Comparison of ENCODE assay signal across 13 mouse cellular contexts in the genomic region with DNA sequence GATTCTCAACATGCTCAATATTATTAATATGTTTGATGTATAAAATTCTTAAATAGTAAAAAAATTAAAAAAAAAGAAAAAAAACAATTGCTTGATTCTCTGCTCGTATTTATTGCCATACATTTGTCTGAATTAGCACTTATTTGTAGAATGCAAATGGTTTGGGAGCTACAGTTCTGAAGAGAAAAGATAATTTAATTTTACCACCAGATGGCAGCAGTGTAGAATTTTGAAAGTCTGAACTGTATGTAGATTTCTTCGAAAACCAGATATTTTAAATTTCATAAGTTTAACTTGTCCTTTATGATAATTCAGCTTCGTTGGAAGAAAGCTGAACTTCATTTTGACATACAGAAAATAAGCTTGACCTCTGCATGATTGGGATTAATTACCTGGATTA.
DNase-seq lines count a peak whose midpoint lies in the region; ATAC-seq lines count a peak whose summit lies in the region.
"Had no signal": no experiment of that assay in that cellular context is flagged by ENCODE, and none has a peak within 500 bp of the region (broad histone marks: within the 10 kb centered on the region; RNA-seq: fewer than 3 reads in every experiment).

No protein-coding gene starts in this region.

- H3K36me3 ChIP-seq in forebrain, embryonic 13.5 days (ENCODE audit: poor library complexity, severe bottlenecking): no peaks in the 10 kb centered on the region
- H3K36me3 ChIP-seq: limb, embryonic 15.5 days had no signal

- H3K9me3 ChIP-seq in forebrain, embryonic 13.5 days (replicated peaks): no peaks in the 10 kb centered on the region
- H3K9me3 ChIP-seq: limb, embryonic 15.5 days; megakaryocyte, embryonic 14.5 days had no signal

- H3K27me3 ChIP-seq in forebrain, embryonic 13.5 days: no peaks in the 10 kb centered on the region
- H3K27me3 ChIP-seq: limb, embryonic 15.5 days; megakaryocyte, embryonic 14.5 days had no signal

- H3K4me3 ChIP-seq in forebrain, embryonic 13.5 days: no peak overlapping the region
- H3K4me3 ChIP-seq: limb, embryonic 15.5 days; megakaryocyte, embryonic 14.5 days had no signal

- peak; percentile 74 for ATAC-seq in forebrain, embryonic 13.5 days

- no peaks in the 10 kb centered on the region for H3K4me1 ChIP-seq in forebrain, embryonic 13.5 days
- H3K4me1 ChIP-seq: limb, embryonic 15.5 days; megakaryocyte, embryonic 14.5 days had no signal

- no peak overlapping the region for H3K27ac ChIP-seq in forebrain, embryonic 13.5 days
- H3K27ac ChIP-seq: limb, embryonic 15.5 days had no signal

- H3K9ac ChIP-seq in forebrain, embryonic 13.5 days: no peak overlapping the region
- H3K9ac ChIP-seq: limb, embryonic 15.5 days had no signal

- peak; percentile 52 for DNase-seq in embryo, embryonic 10.5 days (ENCODE audit: low spot score)
- no peak for DNase-seq in embryo, embryonic 10 days (ENCODE audit: low spot score)
- DNase-seq in layer of hippocampus, adult 9-10 months (ENCODE audit: low spot score): peak; percentile 1
- no peak for DNase-seq in layer of hippocampus, adult 8-10 months (ENCODE audit: low spot score in 2 of 2)
- DNase-seq in 416B (ENCODE audit: low read depth): peak; percentile 28
- DNase-seq in right cerebral cortex, adult 18-20 months: no peak
- DNase-seq in left cerebral cortex, adult 18-20 months (ENCODE audit: low spot score in 2 of 2): no peak
- DNase-seq: adrenal gland, postnatal 25 days; B cell, adult 2 months; cerebellum, adult 9-11 months had no signal

- 47% methylated on average over 3 of the region's 3 CpGs for WGBS in forebrain, embryonic 13.5 days

- no peak overlapping the region for H3K4me2 ChIP-seq in forebrain, embryonic 13.5 days
- H3K4me2 ChIP-seq: limb, embryonic 15.5 days had no signal

Comparison
In these comparisons a context has a peak if more than half of its experiments do, and no peak if none do; other contexts are left out.
1. DNase-seq: peak in embryo, embryonic 10.5 days (single experiment), layer of hippocampus, adult 9-10 months (single experiment) and 416B (single experiment); none in embryo, embryonic 10 days (single experiment), layer of hippocampus, adult 8-10 months (0 of 2), right cerebral cortex, adult 18-20 months (single experiment) and left cerebral cortex, adult 18-20 months (0 of 2).